Mouse (Mus musculus): ENCODE results near the gene Chrdl1. TPM values are rescaled to one million over a fixed set of nuclear protein-coding genes. Genes with fewer than 3 reads are reported as not detected.

The Chrdl1 gene
- 3.0 and 7.8 TPM in 2 replicates for polyA plus RNA-seq (2012; rRNA removed)

GRCm38 (mm10) chrX:143393791-143394369 lies at the start of gene Chrdl1:
Gene Chrdl1 (minus strand): TSS chrX:143394262.

Other genes starting within 250 kb of the Chrdl1 start
- gene Pak3, start 124.3 kb upstream of the Chrdl1 start, polyA plus RNA-seq (2012; rRNA removed): 12.7 and 15.4 TPM in 2 replicates

Data from central nervous system, embryonic 11.5 days (tissue).